Mouse (Mus musculus) testis, adult 2 months (tissue): Measurements from ENCODE around the gene Apod.

Source experiments
- CTCF ChIP-seq: fragments of 200-500 bp; IDR thresholded peaks from 2 replicates; pipeline ENCODE4 v1.5.1; 2012; ENCODE audit warnings: low read depth, mild to moderate bottlenecking, inconsistent platforms, low read length, moderate library complexity; ENCODE audit not compliant: control insufficient read depth, insufficient read depth, insufficient replicate concordance
- POLR2A ChIP-seq: fragments of 200-500 bp; IDR thresholded peaks from 2 replicates; pipeline ENCODE4 v1.6.1; 2012; ENCODE audit warnings: low read depth, mild to moderate bottlenecking, inconsistent platforms, low read length, moderate library complexity; ENCODE audit not compliant: control insufficient read depth

DNA sequence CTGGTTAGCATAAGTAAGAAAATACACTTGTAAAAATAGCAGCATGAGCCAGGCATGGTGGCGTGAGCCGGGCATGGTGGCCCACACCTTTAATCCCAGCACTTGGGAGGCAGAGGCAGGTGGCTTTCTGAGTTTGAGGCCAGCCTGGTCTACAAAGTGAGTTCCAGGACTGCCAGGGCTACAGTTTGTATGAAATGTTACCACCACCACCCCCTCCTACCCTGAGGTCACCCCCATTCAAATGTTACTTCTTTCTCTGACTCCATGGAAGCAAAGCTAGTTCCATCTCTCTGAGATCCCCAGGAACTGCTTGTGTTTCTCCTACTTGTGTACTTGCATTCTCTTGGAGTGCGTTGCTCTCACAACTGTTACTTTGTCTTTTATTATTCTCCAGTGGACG is 34.4 kb downstream of the Apod start:
- TF ChIP-seq POLR2A, result no peak
- no peak for TF ChIP-seq CTCF
